Mouse (Mus musculus) heart, postnatal 0 days (tissue): Measurements from ENCODE around the gene Slc4a5.

ENCODE experiments used
- CTCF ChIP-seq: IDR thresholded peaks from 2 replicates; pipeline ENCODE4 v1.5.1; 2016; ENCODE audit warnings: antibody characterized with exemption, control low read depth, low read depth
- EP300 ChIP-seq: IDR thresholded peaks from 2 replicates; pipeline ENCODE4 v1.6.1; 2016; ENCODE audit warnings: antibody characterized with exemption, low read depth

DNA sequence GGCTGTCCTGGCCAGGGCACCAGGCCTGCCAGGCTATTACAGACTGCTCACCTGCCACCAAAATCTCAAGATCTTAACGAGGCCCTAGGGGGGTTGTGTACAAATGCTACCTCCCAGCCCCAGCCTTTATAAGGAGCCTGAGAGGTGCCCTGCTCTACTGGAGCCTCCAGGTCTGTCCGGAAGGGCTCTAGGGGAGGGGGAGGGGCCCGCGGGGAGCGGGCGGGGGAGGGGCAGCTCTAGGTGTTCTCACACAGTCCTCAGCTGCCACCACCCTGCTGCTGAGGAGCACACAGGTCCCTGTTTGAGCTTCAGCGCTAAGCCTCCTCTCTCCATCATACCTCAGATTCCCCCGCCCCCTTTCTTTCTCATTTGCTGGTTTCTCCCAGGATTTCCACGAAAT, 17.5 kb downstream of the Slc4a5 start:
- TF ChIP-seq CTCF (no peak), EP300 (no peak)
